Mouse (Mus musculus) frontal cortex, postnatal 36 days (tissue): ENCODE results near the gene B4galt3.

ENCODE experiments used
- DNase-seq, 2 experiments: peaks; one replicate each; pipeline ENCODE4 v3.0.0; 2022; ENCODE audit warnings: low spot score in 2 of 2

Gene B4galt3

DNA sequence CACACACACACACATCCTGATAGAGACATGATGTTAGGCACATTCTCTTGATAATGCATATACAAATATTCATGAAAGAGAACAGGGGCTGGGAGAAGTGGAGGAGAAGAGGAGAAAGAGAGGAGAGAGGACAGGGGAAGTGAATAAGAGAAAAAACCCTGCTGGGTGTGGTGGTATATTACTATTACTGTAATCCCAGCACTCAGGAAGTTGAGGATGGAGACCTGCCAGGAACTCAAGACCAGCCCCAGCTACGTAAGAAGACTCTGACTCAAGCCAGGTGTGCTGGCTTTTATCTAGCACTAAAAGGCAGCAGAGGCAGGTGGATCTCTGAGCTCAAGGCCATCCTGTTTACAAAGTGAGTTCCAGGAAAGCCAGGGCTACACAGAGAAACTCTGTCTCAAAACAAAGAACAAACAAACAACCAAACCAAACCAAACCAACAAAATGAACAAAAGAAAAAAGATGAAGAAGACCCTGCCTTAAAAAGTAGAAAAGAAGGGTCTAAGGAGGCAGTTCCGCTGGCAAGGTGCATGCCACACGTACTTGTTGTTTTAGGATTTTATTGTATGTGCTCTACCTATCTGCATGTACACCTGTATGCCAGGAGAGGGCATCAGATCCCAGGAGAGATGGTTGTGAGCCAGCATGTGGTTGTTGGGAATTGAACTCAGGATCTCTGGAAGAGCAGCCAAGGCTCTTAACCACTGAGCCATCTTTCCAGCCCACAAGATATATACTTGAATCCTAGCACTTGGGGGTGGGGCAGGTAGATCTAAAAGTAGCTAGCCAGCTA is 6.3 kb upstream of the B4galt3 start:
- DNase-seq: no peak

DNA sequence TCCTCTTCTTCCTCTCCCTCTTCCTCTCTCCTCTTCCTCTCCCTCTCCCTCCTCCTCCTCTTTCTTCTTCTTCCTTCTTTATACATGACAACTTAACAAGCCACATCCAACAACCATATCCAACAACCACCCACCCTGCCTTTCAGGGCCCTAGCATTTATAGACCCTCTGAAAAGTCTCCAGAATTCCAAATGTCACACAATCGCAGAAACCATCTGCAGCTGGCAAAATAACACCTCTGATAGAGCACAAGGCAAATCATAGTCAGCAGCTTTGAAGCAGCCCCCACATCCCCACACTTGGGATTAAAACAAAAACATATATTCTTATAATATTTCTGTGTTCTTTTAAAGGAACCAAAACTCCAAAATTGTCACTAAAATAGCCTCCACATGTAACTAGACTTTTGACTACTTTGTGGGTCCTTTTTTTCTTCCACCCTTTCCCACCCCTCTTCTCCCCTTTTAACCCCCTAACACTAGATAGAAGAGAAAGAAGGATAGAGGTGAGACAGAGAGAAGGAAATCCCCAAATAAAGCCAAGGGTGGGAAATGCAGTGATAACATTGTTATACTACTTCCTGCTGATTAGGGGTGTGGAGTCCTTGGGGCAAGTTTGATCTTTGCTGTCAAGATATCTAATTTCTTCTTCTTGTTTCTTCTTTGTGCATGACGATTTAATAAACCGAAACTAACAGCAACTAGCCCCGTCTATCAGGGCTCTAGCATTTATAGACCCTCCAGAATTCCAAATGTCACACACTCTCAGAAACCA is 4.0 kb upstream of the B4galt3 start:
- DNase-seq: peak in 1 of 2 experiments; percentile 71

DNA sequence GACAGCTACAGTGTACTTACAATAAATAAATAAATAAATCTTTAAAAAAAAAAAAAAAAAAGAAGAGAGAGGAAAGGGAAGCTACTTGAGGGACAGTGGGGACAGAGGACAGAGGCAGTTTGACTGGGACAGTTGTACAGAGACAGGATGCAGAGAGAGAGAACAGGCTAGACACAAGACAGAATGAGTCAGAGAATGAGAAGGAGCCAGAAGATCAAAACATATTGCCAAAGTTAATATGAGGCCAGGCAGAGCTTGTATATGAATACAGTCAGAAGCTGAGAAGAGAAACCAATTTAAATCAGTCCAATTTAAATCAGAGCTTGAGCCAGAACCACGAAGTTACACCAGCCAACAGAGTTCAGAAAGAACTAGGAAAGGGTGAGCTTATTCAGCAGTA is 1.8 kb upstream of the B4galt3 start:
- DNase-seq: no peak

DNA sequence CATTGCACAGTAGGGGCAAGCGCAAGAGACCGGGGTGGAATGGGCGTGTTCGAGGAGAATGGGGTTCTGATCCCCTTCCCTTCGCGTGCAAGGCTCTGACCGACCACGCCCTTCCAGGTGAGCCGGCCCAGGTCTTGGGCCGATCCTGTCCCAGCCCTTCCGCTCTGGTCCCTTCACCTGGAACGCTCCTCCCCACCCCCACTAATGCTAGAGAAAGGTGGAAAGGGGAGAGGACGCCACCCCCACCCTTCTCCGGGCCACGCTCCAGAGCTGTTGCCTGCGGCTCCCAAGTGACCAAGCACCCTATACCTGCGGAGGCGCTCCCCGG is 409 bp downstream of the B4galt3 start:
- no peak for DNase-seq

DNA sequence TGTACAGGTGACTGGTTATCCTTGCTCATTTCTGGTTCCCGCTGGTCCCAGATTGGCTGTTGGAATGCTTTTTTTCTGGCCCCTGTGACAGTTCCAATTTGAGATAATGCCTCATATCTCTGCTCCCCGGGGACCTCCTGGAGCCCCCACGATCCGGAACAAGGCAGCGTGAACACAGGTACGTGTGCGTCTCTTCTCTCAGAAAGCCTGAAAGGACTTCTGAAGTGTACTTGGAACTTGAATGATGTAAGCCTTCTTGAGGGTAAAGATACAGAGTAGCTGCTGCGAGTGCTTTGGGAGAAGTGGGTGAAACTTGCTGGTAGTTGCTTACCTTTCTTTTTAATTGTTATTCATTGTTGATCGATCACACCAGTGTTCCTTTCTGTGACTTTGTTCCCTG is 1.1 kb downstream of the B4galt3 start:
- DNase-seq: no peak

DNA sequence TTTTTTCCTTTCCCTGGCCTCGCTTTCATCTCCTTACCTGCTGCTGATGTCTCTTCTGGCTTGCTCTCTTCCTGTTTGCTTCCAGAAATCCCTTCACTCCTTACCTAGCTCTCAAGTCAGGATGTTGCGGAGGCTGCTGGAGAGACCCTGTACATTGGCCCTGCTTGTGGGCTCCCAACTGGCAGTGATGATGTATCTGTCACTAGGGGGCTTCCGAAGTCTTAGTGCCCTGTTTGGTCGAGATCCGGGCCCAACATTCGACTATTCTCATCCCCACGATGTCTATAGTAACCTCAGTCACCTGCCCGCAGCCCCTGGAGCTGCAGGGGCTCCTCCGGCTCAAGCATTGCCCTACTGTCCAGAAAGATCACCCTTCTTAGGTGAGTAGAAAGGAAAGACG is 1.5 kb downstream of the B4galt3 start:
- no peak for DNase-seq

DNA sequence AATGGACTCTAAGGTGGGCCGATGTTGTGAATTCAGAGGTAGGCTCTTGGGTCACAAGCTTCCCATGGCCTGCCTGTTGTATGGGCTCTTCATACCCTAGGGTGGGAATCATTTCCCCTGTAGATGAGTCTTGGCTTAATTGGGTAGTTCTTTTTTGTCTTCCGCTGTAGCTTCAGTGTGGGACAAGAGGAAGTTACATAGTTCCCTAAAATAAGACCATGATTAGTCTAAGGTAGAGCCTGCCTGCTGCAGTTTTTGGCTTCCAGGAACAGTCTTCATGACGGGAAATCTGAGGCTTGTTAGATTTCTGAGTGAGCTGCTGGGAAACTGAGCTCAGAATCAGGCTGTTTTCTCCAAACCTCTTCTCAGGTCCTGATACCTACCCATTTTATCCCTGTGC is 2.0 kb downstream of the B4galt3 start:
- no peak for DNase-seq

DNA sequence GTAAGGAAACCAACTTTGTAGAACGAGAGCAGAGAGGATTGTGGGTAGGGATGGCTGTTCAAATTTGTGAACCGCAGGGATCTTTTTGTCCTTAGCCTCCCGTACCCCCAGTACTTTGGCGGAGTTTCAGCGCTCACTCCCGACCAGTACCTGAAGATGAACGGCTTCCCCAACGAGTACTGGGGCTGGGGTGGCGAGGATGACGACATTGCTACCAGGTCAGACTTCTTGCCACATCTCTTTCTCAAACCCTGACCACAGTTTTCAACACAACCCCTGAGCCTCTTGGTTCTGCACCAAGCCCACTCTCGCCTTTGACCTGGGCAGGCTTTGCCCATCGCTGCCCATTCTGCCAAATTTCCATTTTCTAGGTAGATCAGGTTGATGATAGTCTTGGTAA is 4.0 kb downstream of the B4galt3 start:
- no peak for DNase-seq

DNA sequence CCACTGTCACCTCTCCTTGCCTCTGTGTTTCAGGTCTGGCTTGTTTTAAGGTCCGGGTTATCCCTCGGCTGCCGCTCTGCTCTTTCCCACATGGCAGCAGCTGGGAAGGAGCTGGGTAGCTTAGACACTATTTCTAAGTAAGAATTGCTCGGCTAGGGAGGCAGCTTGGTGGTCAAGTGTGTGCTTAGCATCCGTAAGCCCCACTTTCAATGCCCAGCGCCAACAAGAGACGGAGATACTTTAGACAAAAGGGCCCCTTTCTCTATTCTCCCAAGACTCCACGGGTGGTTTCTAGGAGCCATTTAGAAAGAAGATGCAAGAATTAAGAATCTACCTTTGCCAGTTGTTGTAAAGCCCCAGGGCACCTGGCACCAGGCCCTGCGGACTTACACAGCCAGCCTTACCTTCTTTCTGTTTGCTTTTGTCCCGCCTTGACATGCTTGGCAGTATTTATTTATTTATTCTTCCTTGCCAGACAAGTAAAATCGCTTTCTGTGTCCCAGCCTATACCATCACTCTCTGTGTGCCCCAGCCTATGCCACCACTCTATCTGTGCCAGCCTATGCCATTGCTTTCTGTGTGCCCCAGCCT is 5.1 kb downstream of the B4galt3 start:
- no peak for DNase-seq

DNA sequence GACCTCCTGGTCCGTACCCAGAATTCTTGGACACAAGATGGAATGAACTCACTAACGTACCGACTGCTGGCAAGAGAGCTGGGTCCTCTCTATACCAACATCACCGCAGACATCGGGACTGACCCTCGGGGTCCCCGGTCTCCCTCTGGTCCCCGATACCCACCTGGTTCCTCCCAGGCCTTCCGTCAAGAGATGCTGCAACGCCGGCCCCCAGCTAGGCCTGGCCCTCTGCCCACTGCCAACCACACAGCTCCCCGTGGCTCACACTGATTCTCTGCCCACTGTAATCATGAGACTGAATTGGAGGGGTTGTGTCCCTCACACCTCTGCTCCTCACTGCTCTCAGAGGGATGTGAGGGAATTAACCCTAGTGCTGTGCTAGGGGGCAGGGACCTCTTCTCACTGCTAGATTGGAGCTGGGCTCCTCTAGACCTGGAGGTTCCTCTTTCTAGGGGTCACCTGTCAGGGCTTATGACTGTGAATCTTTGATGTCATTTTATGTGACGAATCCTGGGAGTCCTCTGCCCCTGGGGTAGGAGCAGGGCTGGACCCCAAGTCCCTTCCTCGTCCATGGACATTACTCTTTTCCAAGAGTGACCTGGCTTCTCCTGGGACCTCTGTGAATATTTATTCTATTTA is 6.1 kb downstream of the B4galt3 start:
- DNase-seq: no peak

DNA sequence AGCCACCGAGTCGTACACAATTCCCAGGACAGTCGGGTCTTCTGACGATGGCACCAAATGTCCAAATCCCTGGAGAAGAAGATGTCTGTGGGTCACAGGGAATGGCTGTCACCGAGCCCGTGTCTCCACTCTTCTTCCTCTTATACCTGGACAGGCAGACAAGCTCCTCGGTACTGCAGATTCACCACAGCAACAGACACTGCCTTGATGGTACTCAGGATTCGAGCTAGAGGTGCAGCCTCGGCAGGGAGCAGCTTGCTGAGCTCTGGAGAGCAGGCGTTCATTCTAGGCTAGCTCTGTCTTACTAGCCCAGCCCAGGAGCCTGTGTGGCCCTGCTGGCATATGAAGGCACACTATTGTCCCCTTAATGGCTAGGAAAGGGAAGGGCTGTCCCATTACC is 7.6 kb downstream of the B4galt3 start:
- DNase-seq: no peak

DNA sequence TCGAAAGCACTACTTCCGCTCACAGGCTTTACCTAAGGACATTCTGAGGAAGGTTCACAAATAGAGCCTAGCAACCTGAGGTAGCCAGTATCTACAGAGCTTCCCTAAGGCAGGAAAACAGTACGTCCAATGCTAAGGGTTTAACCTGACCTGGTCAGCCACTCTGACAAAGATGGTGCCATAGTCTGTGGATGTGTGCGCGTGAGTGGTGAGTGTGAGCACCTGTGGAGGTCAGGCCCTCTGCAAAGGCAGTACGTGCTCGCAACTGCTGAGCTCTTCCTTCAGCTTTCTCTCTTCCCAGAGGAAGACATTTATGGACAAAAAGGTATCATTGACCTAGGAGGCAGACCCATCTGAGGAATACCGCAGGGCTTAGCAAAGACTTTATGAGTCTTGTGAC is 8.3 kb downstream of the B4galt3 start:
- no peak for DNase-seq

DNA sequence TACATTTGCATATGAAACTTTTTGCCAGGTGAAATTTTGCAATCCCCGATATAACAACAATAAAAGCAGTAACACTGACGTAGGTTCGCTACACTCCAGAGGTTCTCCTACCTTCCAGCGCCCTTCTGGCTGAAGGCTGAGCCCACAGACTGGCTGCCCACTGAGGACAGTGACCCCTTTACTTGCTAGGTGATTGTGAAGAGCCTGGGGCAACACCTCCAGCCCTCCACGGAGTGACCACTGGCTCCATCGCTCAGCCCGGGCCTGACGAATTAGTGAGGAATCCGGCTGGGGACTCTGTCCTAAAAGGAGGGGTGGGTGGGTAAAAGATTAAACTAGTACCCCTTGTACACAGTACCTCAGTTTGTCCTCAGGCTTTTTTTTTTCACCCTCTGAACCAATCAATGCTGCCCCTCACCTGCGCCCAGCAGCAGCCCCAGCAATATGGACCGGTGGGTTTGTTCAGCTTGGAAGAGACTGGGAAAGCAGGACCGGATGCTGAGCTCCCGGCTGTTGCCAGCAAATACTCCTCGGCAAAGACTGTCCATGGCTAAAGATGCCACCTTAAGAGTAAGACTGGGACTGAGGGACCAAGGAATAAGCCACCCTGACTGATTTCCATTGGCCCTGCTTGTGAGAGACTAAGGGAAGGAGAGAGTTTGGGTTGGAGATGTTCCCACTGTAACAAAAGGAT is 9.0 kb downstream of the B4galt3 start:
- DNase-seq: no peak

DNA sequence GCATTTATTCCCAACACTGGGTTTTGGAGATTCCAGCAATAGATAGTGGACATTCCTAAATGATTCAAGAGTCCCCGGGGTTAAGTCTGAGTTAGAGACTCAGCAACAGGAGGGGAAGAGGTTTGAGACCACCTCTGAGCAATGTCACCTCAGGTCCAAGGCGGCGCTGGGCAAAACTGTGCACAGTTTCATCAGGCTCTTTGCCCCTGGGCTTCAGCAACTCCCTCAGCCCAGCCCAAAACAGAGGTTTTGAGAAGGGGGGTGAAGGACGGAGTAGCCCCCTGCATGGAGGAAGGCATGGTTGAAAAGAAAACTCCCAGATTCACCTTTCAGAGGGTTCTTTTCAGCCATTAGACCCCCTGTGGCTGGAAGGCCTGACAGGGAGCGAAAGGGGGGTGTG is 9.6 kb downstream of the B4galt3 start:
- DNase-seq: no peak

DNA sequence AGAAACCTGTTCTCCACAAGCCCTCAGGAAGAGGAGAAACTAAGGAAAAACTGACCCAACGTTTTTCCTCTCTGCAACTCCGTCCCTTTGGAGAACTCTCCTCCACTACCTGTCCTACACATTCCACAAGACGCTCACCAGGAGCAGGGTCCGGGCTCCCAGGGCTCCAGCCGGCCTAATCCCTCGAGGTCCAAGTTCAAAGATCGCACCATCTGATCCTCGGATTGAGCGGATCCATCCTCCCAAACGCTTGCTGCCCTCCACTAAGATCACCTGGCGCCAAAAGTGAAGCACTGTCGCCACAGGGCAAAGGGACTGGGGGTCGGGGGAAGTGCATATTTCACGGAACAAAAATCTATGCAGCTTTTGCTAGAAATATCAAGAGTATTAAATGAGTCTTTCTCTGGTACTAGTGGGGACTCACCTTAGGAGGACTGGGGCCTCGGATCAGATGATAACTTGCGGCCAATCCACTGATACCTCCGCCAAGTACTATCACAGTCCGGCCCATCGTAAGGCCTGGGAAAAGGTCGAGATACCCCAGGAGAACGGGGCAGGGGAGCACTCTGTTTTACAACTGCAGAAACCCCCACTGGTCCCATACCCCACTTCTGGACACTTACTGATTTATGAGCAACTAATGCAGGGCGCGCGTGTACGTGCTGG is 10.3 kb downstream of the B4galt3 start:
- DNase-seq: no peak

DNA sequence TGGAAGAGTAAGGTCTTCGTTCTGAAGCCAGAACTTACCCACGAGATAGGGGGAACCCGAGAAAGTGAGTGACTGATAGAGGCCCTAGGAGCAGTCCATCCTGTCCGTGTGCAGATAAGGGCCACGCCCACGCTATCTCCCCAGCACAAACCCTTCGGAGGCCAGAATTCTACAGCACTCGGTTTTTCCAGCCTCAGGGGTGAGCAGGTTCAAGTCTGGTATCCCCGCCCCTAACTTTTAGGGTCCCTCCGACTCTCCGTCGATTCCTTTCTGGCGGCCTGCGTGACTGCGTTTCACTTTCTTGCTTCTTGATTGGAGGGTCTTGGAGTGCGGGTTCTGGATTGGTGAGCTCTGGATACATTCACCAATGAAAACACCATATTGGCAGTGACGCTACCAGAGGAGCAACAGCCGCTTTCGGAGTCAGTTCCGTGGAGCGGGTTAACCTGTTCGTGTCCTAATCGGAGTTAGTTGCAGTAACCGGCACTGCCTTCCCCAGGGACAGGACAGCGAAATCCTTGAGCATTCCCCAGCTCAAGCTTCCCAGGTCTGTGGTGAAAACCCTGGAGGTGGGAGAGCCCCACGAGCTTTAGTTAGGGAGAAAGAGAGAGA is 10.9 kb downstream of the B4galt3 start, which contains the start of gene Ppox:
Gene Ppox (minus strand): TSS at position 271 of the 612 bp plus-strand sequence.
- peak; percentile 93 to 96 for DNase-seq

DNA sequence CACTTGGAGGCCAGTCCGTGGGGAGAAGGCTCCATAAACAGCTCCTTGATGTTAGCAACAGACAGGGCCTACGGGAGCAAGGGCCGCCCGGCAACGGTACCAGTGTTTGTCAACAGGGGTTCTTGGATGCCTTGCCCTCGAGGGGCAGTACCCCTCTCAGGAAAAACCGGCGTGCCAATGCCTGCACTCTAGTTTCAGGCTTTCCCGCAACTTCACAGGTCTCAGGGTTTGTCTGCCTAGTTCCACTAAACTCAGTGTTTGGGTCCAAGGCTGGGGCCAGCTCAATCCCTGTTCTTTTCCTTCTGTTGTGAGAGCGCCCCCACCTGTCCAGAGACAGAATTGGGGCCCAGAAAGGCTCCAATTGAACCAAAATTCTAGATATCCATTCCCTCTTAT is 11.4 kb downstream of the B4galt3 start:
- DNase-seq: peak in 1 of 2 experiments; percentile 80

DNA sequence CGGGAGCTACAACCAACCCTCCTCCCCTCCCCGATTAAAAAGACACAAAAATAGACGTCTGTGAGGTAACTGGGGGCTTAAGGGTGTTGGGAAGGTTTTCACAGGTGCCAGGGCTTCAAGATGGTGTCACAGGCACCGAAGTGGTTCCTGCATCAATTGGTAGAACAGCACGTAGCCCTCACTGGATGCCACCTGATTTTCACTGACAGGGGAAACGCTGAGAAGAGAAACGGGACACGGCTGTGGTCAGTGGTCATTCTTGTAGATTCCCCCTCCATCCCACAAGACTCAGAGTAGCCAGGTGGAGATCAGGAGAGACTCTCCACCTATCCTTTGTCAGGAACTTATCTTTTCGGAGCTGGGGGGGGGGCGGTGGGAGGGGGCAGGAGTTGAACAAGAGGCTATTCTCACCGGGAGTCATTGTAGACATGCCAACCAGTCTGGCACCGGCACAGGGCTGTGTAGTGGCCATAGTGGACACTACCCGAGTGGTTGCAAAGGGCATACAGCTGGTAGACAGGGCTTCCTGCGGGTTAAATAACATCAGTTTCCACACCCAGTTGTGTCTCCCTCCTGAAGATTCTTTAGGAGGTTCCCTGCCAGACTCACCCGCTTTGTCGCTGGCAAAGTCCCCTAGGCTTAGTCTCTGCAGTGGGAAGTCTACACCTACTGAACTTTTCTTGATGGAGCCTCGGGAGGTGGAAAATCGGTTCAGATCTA is 12.1 kb downstream of the B4galt3 start:
- no peak for DNase-seq

DNA sequence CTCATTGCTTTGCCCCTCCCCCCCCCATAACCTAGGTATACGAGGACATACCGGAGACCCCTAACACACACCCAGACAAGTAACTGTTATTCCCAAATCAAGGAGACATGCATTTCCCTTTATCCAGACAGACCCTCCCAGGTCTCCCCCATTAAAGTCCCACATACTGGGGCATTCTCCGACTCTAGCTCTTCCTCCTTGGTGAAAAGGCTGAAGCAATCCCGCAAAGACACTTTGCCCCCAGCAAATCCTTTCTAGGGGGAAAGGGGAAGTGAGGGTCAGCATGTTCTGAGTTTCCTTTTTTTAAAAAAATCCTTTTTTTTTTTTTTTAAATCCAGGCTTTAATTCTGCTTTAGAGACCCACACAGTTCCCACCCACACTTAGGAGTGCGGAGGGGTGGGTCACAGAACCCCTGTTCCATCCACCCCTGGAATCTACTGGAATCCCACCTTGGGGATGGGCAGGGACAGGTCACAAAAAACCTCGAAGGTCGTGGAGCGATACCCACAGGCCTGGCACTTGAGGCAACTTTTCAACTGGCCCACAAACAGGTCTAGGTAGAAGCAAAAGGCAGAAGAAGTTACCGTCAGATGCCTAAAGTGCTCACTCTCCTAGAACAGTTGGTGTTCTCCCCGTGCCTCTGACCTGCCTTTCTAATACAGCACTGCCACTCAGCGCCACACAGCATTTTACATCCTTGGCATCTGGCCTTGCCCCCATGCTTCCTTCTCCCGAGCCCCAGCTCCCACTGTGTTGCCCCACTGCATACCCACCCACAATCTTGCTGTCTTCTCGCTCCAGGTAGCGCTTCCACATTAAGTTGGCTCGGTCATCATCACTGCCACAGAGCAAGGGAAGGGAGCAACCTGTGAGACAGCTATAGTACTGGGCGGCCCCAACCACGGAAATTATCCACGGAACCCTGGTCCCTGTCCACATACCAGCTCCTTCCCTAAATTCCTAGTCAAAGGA is 13.3 kb downstream of the B4galt3 start:
- DNase-seq: no peak
